Mouse (Mus musculus): ENCODE results near the gene Agtr1a. TPM values are rescaled to one million over a fixed set of nuclear protein-coding genes. Genes with fewer than 3 reads are reported as not detected.

Gene Agtr1a
- total RNA-seq (2021) = 1 to 10 TPM; 4.0 to 5.0 TPM
- long read RNA-seq, experiment 1, transcript Agtr1a-201 (3 exons, 2,199 nt) = major isoform, 8 of 9 reads
- long read RNA-seq, experiment 1, partial matches to known transcripts = 0 of 9 reads
- long read RNA-seq, experiment 1, other reads (novel, unspliced or antisense) = 1 of 9 reads
- long read RNA-seq, experiment 2, partial matches to known transcripts = 0 of 4 reads
- long read RNA-seq, experiment 2, other reads (novel, unspliced or antisense) = 0 of 4 reads

DNA sequence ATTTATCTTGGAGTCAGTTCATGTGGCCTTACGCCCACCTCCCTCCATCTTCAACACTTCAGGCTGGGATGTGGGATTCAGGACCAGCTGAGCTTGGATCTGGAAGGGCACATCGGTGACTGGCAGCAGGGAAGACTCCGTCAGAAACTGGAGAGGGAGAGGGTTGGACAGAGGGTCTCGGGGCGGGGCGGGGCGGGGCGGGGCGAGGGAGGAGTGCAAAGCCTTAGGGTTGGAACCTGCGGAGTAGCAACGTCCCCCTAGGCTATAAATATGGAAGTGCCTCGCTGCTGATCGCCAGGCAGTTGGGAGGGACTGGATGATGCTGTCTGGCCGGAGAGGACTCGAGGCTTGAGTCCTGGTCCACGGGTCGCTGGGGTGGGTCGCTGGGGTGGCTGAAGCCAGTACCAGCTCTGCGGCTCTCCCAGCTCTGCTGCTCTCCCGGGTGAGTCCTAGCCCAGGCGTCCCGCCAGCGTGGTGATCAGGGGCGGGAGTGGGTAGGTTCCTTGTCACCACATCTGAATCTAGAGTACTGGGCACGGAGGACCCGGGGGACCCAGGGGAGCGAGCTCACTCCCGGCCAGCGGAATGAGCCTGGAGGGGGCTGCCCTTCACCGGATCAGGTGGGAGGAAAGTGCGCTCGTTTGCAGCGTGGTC lies at the start of gene Agtr1a:
Gene Agtr1a, plus strand, starts transcription at position 294 of the 654 bp plus-strand sequence.
- intact Hi-C loops (cut with DNase I) = no loop called here
- TF ChIP-seq CTCF (IDR thresholded peaks at IDR 0.05) = no peak
- Histone ChIP-seq H3K27ac (peak within 1 kb of the TSS; percentile 80), H3K4me3 (peak within 1 kb of the TSS; percentile 68)
- DNase-seq = peak; percentile 76

DNA sequence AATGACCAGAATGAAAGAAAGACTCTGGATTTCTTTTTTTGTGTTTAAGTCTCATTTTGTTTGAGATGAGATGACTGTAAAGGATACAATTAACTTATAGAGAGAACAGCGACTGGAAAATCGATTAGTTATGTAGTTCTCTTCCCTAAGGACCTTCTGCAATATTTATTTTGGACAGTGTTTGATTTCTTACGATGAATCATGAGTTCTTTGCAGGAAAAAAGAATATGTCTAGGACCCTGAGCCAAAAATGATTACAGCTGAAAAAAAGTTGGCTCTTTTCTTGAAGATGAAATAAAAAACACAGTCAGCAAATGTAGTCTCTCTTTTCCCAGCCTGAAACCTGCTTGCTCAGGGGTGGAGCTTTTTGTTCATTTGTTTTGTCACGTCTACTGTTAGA lies 26.0 kb upstream of the Agtr1a start:
- Histone ChIP-seq H3K27ac (no peak overlapping the region), H3K4me3 (no peak overlapping the region)
- TF ChIP-seq CTCF (IDR thresholded peaks at IDR 0.05) = no peak
- no peak for DNase-seq
- intact Hi-C loops (cut with DNase I) = no loop called here

DNA sequence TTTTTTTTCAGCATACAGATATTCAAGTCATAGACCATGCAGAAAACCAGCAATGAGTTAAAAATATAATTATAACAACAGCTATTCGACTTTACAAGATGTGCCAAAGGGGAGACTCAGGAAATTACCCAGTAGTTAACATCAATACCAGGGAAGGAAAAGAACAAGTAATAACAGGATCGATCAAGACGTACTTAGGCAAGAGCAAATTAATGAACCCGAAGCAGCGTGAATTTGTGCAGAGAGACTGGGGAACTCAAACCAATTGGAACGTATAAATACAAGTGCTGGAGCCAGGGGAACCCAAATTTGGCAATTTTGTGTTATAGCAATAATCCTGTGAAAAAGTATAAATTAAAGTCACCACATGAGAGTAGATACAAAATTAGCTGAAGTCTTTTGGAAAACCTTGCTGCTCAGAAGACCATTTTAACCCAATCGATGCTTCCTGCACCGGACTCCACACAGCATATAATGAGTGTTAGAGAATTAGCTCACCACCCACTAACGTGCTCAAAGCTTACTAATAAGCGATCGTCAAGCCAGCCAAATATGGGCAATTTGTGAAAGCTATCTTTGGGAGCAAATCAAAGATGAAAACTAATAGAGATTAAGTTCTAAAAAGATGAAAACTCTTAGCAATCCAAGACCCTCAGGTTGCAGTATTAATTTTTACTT lies 11.4 kb upstream of the Agtr1a start:
- Histone ChIP-seq H3K27ac (no peak overlapping the region), H3K4me3 (no peak overlapping the region)
- intact Hi-C loops (cut with DNase I) = no loop called here
- no peak for TF ChIP-seq CTCF (IDR thresholded peaks at IDR 0.05)
- DNase-seq = no peak

DNA sequence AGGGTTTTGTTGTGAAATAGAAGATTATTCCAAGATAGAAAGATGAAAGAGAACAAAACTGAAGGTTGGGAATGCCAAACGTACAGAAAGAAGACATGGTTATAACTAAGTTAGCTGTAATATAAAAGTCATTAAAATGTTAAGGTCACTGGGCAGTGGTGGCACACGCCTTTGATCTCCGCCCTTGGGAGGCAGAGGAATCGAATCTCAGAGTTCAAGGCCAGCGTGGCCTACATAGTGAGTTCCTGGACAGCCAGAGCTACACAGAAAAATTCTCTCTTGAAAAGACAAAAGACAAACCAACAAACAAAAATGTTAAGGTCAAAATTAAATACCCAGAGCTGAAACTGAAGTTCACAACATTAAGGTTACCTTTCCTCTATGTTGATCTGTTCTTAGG lies 5.2 kb upstream of the Agtr1a start:
- no peak for DNase-seq
- no peak for TF ChIP-seq CTCF (IDR thresholded peaks at IDR 0.05)
- H3K4me3 ChIP-seq = no peak overlapping the region
- intact Hi-C loops (cut with DNase I) = no loop called here
- no peak overlapping the region for H3K27ac ChIP-seq

DNA sequence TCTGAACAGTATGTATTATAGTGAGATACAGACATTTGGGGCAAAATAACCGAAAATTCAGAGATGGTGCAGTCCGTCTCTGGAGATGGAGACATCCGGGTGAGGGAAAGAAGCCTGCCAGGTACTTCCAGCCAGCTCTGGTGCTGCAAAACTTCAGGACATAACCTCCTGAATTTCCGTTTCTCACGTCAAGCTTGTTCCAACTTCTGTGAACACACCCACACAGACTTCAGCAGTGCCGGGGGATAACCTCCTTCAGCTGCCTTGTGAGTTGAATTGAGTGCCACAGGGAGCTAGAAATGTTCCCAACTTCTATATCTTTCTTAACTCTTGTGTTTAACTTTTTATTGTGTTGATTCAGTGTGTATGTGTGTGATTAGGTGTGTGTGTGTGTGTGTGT lies 4.4 kb upstream of the Agtr1a start:
- TF ChIP-seq CTCF (IDR thresholded peaks at IDR 0.05) = no peak
- H3K27ac ChIP-seq = no peak overlapping the region
- no peak overlapping the region for H3K4me3 ChIP-seq
- intact Hi-C loops (cut with DNase I) = no loop called here
- DNase-seq = no peak

DNA sequence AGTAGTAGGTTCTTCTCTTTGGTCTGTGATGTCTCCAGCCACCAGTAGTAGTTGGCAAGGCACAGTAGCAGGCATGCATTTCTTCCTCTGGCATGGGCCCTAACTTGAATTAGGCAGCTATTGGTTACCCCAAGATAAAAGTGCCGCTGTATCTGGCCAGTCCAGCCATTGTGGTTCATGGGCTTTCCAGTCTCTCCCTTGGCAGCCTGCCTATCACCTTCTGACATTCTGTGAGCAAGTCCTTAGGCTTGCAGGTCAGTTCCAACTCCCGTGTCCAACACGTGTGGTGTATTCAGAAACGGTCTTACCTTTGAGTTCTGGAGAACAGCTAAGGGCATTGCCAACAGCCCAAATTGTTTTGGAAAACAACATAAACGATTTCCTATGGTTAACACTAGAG lies 3.7 kb upstream of the Agtr1a start:
- no peak for TF ChIP-seq CTCF (IDR thresholded peaks at IDR 0.05)
- DNase-seq = no peak
- Histone ChIP-seq H3K4me3 (no peak overlapping the region), H3K27ac (no peak overlapping the region)
- intact Hi-C loops (cut with DNase I) = no loop called here

DNA sequence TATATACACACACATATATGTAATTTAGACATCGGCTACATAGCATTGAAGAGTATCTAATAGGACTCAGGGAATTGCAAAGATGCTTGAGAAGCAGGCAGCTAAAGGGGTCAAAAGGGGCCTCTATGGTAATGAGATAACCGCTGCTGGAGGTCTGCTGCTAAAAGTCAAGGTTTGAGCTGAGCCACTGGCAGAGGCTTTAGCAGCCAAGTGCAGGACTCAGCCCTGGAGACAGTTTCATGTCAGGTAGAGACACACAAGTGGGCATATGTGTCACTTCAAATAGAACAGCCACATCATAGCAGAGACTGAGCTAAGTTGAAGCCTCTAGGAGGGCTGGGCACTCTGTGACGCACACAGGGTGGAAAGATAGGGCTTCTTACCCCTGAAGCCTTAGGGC lies 1.6 kb upstream of the Agtr1a start:
- Histone ChIP-seq H3K27ac (no peak overlapping the region), H3K4me3 (no peak overlapping the region)
- intact Hi-C loops (cut with DNase I) = no loop called here
- no peak for TF ChIP-seq CTCF (IDR thresholded peaks at IDR 0.05)
- DNase-seq = no peak

DNA sequence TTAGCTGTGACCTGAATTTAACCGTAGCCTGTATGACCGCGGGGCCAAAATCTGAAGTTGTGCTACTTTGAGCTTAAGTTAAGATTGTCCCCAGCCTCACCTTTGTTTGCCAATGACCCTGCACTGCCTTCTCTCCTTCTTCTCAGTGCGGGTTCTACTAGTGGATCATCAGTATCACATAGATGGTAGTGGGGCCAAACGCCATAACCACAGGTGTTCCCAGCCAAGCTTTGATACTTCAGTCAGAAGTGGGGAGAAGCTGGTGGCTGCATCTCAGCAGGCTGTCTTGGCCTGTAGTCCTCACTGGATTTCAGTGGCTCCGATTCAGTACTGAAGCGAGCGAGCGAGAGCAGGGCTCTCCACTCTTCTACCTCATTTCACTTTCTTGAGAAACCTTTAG lies 672 bp downstream of the Agtr1a start:
- intact Hi-C loops (cut with DNase I) = no loop called here
- no peak for TF ChIP-seq CTCF (IDR thresholded peaks at IDR 0.05)
- no peak for DNase-seq
- peak overlapping the region; percentile 80 for H3K27ac ChIP-seq
- H3K4me3 ChIP-seq = peak overlapping the region; percentile 68

DNA sequence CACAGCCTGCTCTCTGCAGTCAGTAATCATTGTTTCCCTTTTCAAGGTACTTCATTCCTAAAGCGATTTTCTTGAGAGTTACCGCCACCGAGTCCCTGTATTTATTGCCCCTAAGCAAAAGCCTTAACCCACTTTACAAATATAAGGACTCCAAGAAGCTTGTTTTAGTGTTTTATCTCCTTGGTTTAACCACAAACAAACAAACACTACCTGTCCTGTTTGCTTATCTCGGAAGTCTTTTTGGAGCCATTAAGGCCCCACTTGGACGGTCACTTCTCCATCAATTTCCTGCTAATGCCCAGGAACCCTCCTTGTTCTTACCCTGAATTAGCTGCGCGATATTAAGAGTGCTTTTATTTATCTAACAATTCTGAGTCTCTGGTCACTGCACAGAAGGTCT lies 1.4 kb downstream of the Agtr1a start:
- Histone ChIP-seq H3K27ac (peak overlapping the region; percentile 12), H3K4me3 (peak overlapping the region; percentile 68)
- DNase-seq = no peak
- no peak for TF ChIP-seq CTCF (IDR thresholded peaks at IDR 0.05)
- intact Hi-C loops (cut with DNase I) = no loop called here

DNA sequence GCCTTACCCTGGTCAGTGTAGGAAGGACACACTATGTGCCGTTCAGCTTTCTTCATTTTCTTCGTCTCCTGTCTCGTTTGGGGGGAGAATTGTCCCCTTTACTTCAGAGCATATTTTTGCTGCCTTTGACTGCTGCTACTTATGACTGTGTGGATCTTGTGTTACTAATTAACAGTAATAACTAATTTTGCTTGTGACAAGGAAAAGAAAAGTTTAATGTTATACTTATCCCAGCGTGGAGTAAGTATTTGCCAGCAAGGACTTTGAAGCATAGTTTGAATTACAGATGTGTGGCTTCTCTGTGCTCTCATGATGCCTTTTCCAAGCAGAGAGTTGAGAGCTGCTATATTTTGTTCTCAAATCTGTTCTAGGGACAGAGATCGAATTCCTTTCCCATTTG lies 2.3 kb downstream of the Agtr1a start:
- intact Hi-C loops (cut with DNase I) = no loop called here
- Histone ChIP-seq H3K27ac (peak overlapping the region; percentile 12; the same call in 1 of the 2 replicates), H3K4me3 (peak overlapping the region; percentile 68)
- no peak for TF ChIP-seq CTCF (IDR thresholded peaks at IDR 0.05)
- DNase-seq = no peak

DNA sequence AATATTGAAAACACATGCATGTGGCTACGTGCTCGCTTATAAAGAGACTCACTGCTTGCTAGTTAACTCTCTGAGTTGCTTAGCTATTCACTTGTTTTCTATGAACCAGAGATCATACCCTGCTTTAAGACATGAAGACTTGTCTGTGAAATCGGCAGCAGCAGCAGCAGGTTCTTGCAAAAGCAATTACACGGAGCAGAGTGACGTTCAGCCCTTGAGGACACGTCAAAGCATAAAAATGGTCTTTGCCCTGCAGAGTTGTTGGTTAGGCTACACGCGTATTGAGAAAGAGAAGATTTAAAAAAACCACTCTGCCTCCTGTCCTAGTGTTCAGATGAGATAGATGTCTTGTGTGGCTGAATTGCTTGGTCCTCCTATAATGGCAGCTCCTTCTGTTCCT lies 3.7 kb downstream of the Agtr1a start:
- intact Hi-C loops (cut with DNase I) = no loop called here
- no peak for TF ChIP-seq CTCF (IDR thresholded peaks at IDR 0.05)
- DNase-seq = no peak
- Histone ChIP-seq H3K4me3 (no peak overlapping the region), H3K27ac (no peak overlapping the region)

DNA sequence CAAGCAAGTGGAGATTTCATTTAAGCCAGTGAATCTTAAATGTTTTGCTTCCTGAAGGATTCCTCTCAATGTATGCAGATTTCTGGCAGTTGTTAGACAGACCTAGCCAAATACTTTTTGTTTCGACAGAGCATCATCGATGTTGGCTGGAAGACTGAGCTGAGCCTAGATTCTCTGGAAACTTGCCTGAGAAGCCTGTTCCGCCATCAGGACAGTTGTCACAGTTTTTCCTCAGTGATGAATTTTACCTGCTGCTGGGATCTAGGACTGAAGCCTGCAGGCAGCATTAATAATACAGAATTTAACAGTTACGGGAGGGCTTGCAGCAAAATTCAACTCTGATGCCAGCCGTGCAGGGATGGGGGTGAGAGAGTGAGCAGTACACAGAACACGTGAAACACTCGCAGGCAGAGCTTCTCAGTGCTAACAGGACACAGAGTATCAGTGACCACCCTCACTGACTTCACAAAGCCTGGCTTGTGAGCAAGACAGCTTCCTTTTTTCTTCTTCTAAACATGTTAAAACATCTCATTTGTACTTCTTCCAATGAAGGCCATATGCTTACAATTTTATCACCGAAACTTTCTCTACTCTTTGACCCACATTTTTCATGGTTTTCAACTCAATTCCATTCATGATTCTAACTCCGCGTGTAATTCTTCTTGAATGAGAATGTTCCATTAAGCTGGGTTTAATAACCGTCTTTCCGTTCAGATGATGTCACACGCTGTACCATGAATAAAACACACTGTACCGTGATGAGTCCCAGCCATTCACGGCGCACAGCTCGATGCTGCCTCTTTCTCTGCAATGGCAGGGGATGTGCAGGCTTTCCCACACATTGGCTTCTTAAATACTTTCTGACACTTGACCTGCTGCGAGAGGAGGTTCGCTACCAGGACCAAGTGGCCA lies 6.0 kb downstream of the Agtr1a start:
- no peak overlapping the region; the same call in 1 of the 2 replicates for H3K27ac ChIP-seq
- intact Hi-C loops (cut with DNase I) = no loop called here
- H3K4me3 ChIP-seq = no peak overlapping the region
- DNase-seq = no peak
- TF ChIP-seq CTCF (IDR thresholded peaks at IDR 0.05) = no peak
